Mouse (Mus musculus): ENCODE measurements around the gene Tnfrsf1a.

Tnfrsf1a gene

GRCm38 (mm10) chr6:125355197-125355741, 6.1 kb downstream of the Tnfrsf1a start:
- DNase-seq, result no peak

GRCm38 (mm10) chr6:125356264-125356663, 7.1 kb downstream of the Tnfrsf1a start:
- no peak for DNase-seq

GRCm38 (mm10) chr6:125357334-125357733, 8.2 kb downstream of the Tnfrsf1a start:
- DNase-seq, result no peak

- no peak for DNase-seq
Observed at GRCm38 (mm10) chr6:125359999-125360398, 10.8 kb downstream of the Tnfrsf1a start.

- no peak for DNase-seq
Observed at GRCm38 (mm10) chr6:125360846-125361245, 11.7 kb downstream of the Tnfrsf1a start.

GRCm38 (mm10) chr6:125361467-125362291, 12.5 kb downstream of the Tnfrsf1a start:
- no peak for DNase-seq

- no peak for DNase-seq
Observed at GRCm38 (mm10) chr6:125363021-125363420, 13.9 kb downstream of the Tnfrsf1a start.

GRCm38 (mm10) chr6:125363451-125364242, 14.5 kb downstream of the Tnfrsf1a start:
- no peak for DNase-seq

GRCm38 (mm10) chr6:125364448-125364847, 15.3 kb downstream of the Tnfrsf1a start:
- no peak for DNase-seq

GRCm38 (mm10) chr6:125365522-125365921, 16.4 kb downstream of the Tnfrsf1a start:
- DNase-seq, result no peak

- DNase-seq, result no peak
Observed at GRCm38 (mm10) chr6:125366133-125366532, 17.0 kb downstream of the Tnfrsf1a start.

GRCm38 (mm10) chr6:125367758-125368371, 18.7 kb downstream of the Tnfrsf1a start:
- DNase-seq, result no peak

GRCm38 (mm10) chr6:125377042-125377441, 27.9 kb downstream of the Tnfrsf1a start:
- no peak for DNase-seq

- DNase-seq, result no peak
Observed at GRCm38 (mm10) chr6:125377582-125378451, 28.7 kb downstream of the Tnfrsf1a start.

- DNase-seq, result no peak
Observed at GRCm38 (mm10) chr6:125378621-125379020, 29.5 kb downstream of the Tnfrsf1a start.

- no peak for DNase-seq
Observed at GRCm38 (mm10) chr6:125379781-125380180, 30.6 kb downstream of the Tnfrsf1a start.

GRCm38 (mm10) chr6:125380372-125381360, 31.5 kb downstream of the Tnfrsf1a start, which contains the start of gene Plekhg6:
Plekhg6 (minus strand) TSS chr6:125380793.
- no peak for DNase-seq

GRCm38 (mm10) chr6:125382024-125382423, 32.9 kb downstream of the Tnfrsf1a start:
- no peak for DNase-seq

GRCm38 (mm10) chr6:125385066-125385974, 36.2 kb downstream of the Tnfrsf1a start:
- DNase-seq, result no peak

- DNase-seq, result no peak
Observed at GRCm38 (mm10) chr6:125386080-125386479, 36.9 kb downstream of the Tnfrsf1a start.
